Mouse (Mus musculus) liver, embryonic 15.5 days (tissue): Measurements from ENCODE around the gene Dgkh. TPM values are rescaled to one million over a fixed set of nuclear protein-coding genes. Genes with fewer than 3 reads are reported as not detected.

Source experiments
- ATAC-seq: fragments of 200-750 bp; cut with Nextera tagmentation; 2 replicates; pipeline ENCODE4 v1.8.0; 2017; ENCODE audit warnings: moderate number of reproducible peaks, mild to moderate bottlenecking, moderate library complexity; ENCODE audit not compliant: insufficient read depth
- H3K27ac ChIP-seq: fragments of 300-500 bp; sonication (generic); replicated peaks from 2 replicates; pipeline ENCODE4 v1.5.1; 2015; ENCODE audit warnings: mild to moderate bottlenecking, inconsistent platforms
- H3K27me3 ChIP-seq: fragments of 300-500 bp; sonication (generic); 2 replicates; pipeline ENCODE4 v1.6.1; 2015; ENCODE audit warnings: mild to moderate bottlenecking, inconsistent platforms
- H3K36me3 ChIP-seq: fragments of 300-500 bp; sonication (generic); replicated peaks from 2 replicates; pipeline ENCODE4 v1.6.1; 2015; ENCODE audit warnings: moderate library complexity, mild to moderate bottlenecking, inconsistent platforms
- H3K4me1 ChIP-seq: fragments of 300-500 bp; sonication (generic); replicated peaks from 2 replicates; pipeline ENCODE4 v1.6.1; 2015; ENCODE audit warnings: inconsistent platforms
- H3K4me2 ChIP-seq: fragments of 300-500 bp; sonication (generic); 2 replicates; pipeline ENCODE4 v1.6.1; 2015; ENCODE audit warnings: moderate library complexity, mild to moderate bottlenecking, inconsistent platforms
- H3K4me3 ChIP-seq: fragments of 300-500 bp; sonication (generic); replicated peaks from 2 replicates; pipeline ENCODE4 v1.5.1; 2015; ENCODE audit warnings: mild to moderate bottlenecking, inconsistent platforms
- H3K9ac ChIP-seq: fragments of 300-500 bp; sonication (generic); 2 replicates; pipeline ENCODE4 v1.6.1; 2015; ENCODE audit warnings: moderate library complexity, mild to moderate bottlenecking, inconsistent platforms
- H3K9me3 ChIP-seq: fragments of 300-500 bp; sonication (generic); replicated peaks from 2 replicates; pipeline ENCODE4 v1.6.1; 2016; ENCODE audit warnings: inconsistent platforms
- WGBS: fragments of 180-500 bp; shearing (Covaris S2); methylation state at CpG from one replicate; pipeline ENCODE4 v1.1.7; 2015; ENCODE audit warnings: mixed read lengths; ENCODE audit not compliant: insufficient replicate concordance; 5-methylcytosine and 5-hydroxymethylcytosine counted together
- polyA plus RNA-seq: library from polyadenylated mRNA; unstranded; fragments of >200 nt; fragmentation: Nextera tagmentation; extraction: Ambion mirVana; gene quantifications from 2 replicates; pipeline ENCODE4 v1.2.1, GENCODE M21; 2015

Gene Dgkh
- polyA plus RNA-seq, 1 experiment from 2014 or later: 0.25 TPM

DNA sequence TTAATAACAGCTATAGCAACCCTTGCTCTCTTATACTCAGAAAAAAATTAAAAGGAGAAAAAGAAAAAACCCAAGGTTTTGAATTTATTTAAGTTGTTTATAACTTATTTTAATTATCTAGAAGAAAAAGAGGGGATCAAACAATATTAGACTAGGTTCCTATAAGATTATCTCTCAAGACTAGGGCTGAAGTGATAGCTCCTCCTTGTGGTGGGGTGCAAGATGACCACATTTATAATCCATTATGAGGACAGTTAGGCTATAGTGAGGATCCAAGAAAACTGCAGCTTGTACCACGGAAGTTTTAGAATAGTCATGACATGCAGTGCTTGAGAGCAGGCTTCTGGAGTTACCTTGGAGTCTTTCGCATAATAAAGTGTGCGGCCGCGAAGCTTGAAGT, 79.2 kb downstream of the Dgkh start:
- H3K4me1 ChIP-seq: no peaks in the 10 kb centered on the region
- no peaks in the 10 kb centered on the region for H3K9me3 ChIP-seq
- no peak overlapping the region for H3K4me3 ChIP-seq
- no peak overlapping the region for H3K9ac ChIP-seq
- H3K27ac ChIP-seq: no peak overlapping the region
- H3K27me3 ChIP-seq: no peaks in the 10 kb centered on the region
- no peaks in the 10 kb centered on the region for H3K36me3 ChIP-seq
- 80% methylated on average over 5 of the region's 5 CpGs for WGBS
- no peak for ATAC-seq
- H3K4me2 ChIP-seq: no peak overlapping the region

DNA sequence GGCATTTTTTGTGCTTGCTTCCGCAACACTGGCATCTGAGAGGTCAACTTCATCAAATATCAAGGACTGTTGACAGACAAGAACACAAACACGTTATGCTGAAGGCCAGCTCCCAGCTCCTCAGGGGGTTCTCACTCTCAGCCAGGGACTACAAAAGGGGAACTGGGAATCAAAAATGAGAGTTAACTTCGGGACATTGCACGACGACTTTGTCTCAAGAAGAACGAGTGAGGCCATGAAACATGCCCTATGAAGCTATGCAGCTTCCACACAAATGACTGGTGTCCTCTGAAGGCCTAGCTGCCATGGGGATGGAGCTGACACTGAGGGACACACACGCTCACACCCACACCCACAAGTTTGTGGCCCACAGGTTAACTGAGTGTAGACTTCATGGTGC, 80.9 kb downstream of the Dgkh start:
- Histone ChIP-seq H3K9me3 (no peaks in the 10 kb centered on the region), H3K4me3 (no peak overlapping the region), H3K27me3 (no peaks in the 10 kb centered on the region), H3K4me2 (no peak overlapping the region), H3K9ac (no peak overlapping the region), H3K4me1 (no peaks in the 10 kb centered on the region), H3K27ac (no peak overlapping the region), H3K36me3 (no peaks in the 10 kb centered on the region)
- no peak for ATAC-seq
- WGBS: 67% methylated on average over 7 of the region's 7 CpGs

DNA sequence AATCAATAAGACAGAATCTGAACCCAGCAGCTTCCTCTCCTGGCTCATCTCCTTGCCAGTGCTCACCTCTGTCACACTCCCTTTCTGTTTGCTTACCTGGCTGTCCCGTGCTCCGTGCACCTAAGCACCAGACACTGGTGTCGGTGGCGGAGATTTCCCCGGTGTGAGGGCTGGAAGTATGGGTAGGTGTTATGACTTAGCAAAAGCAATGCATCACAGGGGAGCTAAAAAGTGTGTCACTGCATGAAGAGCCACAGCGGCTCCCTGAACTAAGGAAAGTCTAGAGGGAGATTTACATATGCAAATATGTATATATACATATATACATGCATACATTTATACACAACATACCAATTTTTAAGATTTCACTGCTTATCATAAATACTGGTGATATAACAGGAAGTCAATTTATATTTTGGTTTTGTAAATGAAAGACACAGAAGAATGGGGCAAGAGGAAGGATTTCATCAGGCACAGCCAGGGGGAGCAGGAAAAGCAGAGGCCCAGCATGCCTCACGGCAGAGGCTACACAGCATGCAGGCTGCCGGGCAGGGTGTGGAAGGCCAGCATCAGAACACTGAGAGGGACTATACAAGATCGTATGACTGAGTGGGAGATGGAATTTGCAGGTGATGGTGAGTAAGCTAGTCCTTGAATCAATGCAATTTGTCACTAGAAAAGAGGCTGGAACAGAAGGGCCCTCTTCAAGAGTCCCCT, 82.0 kb downstream of the Dgkh start:
- Histone ChIP-seq H3K9ac (no peak overlapping the region), H3K4me3 (no peak overlapping the region), H3K27ac (peak overlapping the region; percentile 33; the same call in 1 of the 2 replicates), H3K4me1 (no peaks in the 10 kb centered on the region), H3K4me2 (no peak overlapping the region), H3K27me3 (no peaks in the 10 kb centered on the region), H3K9me3 (no peaks in the 10 kb centered on the region), H3K36me3 (no peaks in the 10 kb centered on the region)
- ATAC-seq: no peak
- WGBS: 63% methylated on average over 9 of the region's 9 CpGs

DNA sequence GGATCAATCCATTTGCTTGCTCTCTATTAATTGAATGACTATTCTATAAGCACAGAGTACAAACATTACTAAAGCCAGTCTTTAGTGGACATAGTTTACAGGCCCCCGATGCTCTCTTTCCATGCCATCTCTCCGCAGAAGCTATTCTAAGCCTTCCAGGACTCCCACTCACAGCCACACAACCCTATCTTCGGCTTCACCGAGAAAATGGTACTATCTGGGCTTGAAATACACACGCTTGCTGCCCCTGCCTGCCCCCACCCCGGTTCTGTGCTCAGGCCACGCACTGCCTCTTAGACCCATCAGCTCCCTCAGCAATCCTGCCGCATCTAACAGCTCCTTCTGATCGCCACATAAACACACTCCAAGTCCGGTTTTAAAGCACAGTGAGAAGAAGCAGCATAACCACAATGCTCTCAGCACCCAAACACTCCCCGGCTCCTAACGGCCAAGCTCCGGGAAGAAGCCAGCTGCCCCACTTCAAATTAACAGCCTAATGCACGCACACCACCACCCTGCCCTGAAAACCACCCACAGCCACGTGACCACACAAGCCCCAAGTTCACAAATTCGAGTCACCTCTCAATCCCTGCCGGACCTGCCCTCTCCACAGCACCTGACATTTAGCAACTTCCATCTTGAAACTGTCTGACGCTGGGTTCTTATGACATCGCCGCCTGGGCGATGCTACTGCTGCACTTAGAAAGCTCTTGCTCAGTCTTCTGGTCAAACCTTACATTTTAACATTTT, 82.9 kb downstream of the Dgkh start:
- no peak overlapping the region for H3K4me3 ChIP-seq
- H3K27me3 ChIP-seq: no peaks in the 10 kb centered on the region
- H3K36me3 ChIP-seq: no peaks in the 10 kb centered on the region
- no peak overlapping the region for H3K9ac ChIP-seq
- no peak for ATAC-seq
- H3K4me1 ChIP-seq: no peaks in the 10 kb centered on the region
- no peak overlapping the region for H3K4me2 ChIP-seq
- peak overlapping the region; percentile 33; the same call in 1 of the 2 replicates for H3K27ac ChIP-seq
- 70% methylated on average over 21 of the region's 21 CpGs for WGBS
- H3K9me3 ChIP-seq: no peaks in the 10 kb centered on the region

DNA sequence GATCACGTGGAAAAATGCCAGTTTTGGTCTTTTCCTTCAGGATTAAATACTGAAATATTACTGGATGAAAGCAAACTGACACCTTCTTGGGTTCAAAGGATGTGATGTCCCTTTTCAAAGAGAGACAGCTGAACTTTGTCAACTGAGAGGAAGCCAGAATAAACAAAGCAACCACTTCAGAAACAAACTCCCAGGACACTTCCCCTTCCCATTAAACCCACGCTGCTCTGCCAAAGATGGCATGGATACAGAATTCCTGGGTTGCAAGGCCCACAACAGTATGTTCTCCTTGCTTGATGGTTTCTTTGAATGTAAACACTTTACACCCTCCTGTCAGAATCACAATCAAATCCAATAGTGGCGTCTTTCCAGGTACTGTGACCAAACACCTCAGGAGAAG, 87.0 kb downstream of the Dgkh start:
- no peaks in the 10 kb centered on the region for H3K4me1 ChIP-seq
- H3K4me2 ChIP-seq: no peak overlapping the region
- no peak for ATAC-seq
- no peaks in the 10 kb centered on the region for H3K27me3 ChIP-seq
- no peaks in the 10 kb centered on the region for H3K9me3 ChIP-seq
- no peak overlapping the region for H3K27ac ChIP-seq
- 47% methylated on average over 3 of the region's 3 CpGs for WGBS
- H3K9ac ChIP-seq: no peak overlapping the region
- H3K36me3 ChIP-seq: no peaks in the 10 kb centered on the region
- H3K4me3 ChIP-seq: no peak overlapping the region

DNA sequence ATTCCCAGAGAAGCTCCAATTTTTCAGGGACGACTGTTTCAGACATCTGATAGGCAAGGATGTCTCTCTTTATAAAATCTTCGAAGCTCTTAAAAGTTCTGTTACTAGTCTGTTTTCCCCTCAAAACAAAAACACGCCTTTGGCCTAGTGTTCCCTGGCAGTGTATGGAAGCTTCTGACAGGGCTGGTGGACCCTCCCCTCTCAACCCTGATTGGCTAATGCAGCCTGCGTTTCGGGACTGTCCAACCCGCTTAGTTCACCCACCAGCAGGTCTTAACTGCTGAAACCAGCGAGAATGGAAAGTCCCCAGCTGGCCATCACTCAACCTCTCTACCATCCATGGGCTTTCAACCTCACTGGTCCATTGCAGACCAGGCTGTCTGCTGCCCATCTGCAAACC, 91.3 kb downstream of the Dgkh start:
- Histone ChIP-seq H3K27me3 (no peaks in the 10 kb centered on the region), H3K4me3 (no peak overlapping the region), H3K36me3 (no peaks in the 10 kb centered on the region), H3K9me3 (no peaks in the 10 kb centered on the region), H3K27ac (no peak overlapping the region), H3K4me1 (no peaks in the 10 kb centered on the region; the same call in 1 of the 2 replicates), H3K4me2 (no peak overlapping the region), H3K9ac (no peak overlapping the region)
- ATAC-seq: no peak
- WGBS: 62% methylated on average over 7 of the region's 7 CpGs

DNA sequence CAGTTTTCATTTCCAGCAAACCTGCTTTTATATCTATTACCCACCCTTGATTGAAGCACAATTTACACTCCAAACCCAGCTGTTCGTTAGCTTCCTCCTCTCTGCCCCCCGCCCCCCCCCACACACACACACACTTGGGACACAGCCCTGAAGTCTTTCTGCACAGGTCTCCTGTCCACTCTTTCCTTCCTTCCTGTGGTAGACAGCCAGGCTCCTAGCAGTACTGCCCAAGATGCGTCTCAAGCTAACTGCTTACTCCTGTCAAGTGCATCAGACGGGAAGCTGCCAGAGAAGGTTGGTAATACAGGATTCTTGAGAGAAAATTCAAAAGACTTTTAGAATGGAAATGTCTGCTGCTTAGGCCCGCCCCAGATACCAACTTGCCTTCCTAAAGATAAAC, 92.9 kb downstream of the Dgkh start:
- H3K36me3 ChIP-seq: no peaks in the 10 kb centered on the region
- H3K4me2 ChIP-seq: no peak overlapping the region
- H3K9ac ChIP-seq: no peak overlapping the region
- ATAC-seq: no peak
- 35% methylated on average over 5 of the region's 5 CpGs for WGBS
- H3K4me1 ChIP-seq: no peaks in the 10 kb centered on the region; the same call in 1 of the 2 replicates
- no peak overlapping the region for H3K27ac ChIP-seq
- H3K4me3 ChIP-seq: no peak overlapping the region
- H3K27me3 ChIP-seq: no peaks in the 10 kb centered on the region
- no peaks in the 10 kb centered on the region for H3K9me3 ChIP-seq

DNA sequence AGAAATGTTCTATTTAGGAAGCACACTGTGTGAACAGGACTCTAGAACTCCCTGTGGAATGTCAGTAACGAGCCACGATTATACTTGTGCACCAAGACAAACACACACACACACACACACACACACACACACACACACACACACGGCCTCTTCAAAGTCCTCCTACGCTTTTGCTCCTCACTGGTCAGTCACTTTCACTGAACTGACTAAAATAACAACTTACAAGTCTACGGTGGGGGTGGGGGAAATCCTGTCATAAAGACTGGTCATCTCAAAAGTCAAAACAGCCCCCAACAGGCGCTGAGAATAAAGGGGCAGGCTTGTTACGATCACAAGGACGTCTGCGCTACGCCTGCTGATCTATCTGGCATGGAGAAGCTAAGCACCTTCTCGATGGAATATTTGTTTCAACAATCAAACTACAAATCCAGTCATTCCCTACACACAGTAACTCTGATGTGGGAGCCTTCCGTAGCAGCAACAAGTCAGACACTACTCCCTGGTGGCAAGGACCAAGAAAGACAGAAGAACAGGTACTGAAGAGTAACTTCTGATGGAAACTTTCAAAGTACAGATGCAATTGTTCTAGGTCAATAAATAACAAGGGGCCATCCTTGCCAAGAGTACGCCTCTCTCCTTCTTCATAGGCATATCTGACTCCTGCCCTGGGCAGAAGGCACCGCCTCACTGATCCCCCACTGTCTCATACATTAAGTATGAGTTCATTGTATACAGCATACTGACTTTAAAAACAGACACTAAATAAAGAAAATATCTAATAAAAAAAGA, 96.8 kb downstream of the Dgkh start:
- WGBS: 65% methylated on average over 14 of the region's 14 CpGs
- no peak overlapping the region for H3K27ac ChIP-seq

DNA sequence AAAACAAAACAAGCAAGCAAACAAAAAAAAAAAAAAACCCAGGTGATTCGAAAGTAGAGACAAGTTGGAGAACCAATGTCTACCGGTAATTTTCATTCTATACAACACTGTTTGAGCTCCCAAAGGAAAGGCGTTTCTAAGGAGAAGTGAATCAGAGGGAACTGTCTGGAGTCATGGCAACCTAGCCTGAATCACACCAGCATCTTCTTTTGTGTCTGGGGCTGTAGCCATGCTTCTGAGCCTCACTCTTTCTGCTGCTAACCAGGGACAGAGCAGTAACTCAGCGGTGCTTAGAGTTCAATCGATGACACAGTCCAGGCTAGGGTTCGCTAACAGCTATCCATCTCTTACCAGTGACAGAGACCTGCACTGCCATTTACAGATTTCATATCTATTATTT, 99.8 kb downstream of the Dgkh start:
- Histone ChIP-seq H3K9me3 (no peaks in the 10 kb centered on the region), H3K4me2 (no peak overlapping the region), H3K4me1 (no peaks in the 10 kb centered on the region), H3K27ac (no peak overlapping the region), H3K36me3 (no peaks in the 10 kb centered on the region), H3K4me3 (no peak overlapping the region), H3K9ac (no peak overlapping the region), H3K27me3 (no peaks in the 10 kb centered on the region)
- ATAC-seq: no peak
- WGBS: 78% methylated on average over 6 of the region's 6 CpGs

More for the DNA sequence above, 96.8 kb downstream of the Dgkh start:
- no peak overlapping the region for H3K9ac ChIP-seq
- ATAC-seq: no peak
- no peaks in the 10 kb centered on the region for H3K27me3 ChIP-seq
- no peaks in the 10 kb centered on the region for H3K36me3 ChIP-seq
- no peaks in the 10 kb centered on the region; the same call in 1 of the 2 replicates for H3K4me1 ChIP-seq
- no peak overlapping the region for H3K4me3 ChIP-seq
- H3K9me3 ChIP-seq: no peaks in the 10 kb centered on the region
- H3K4me2 ChIP-seq: no peak overlapping the region

DNA sequence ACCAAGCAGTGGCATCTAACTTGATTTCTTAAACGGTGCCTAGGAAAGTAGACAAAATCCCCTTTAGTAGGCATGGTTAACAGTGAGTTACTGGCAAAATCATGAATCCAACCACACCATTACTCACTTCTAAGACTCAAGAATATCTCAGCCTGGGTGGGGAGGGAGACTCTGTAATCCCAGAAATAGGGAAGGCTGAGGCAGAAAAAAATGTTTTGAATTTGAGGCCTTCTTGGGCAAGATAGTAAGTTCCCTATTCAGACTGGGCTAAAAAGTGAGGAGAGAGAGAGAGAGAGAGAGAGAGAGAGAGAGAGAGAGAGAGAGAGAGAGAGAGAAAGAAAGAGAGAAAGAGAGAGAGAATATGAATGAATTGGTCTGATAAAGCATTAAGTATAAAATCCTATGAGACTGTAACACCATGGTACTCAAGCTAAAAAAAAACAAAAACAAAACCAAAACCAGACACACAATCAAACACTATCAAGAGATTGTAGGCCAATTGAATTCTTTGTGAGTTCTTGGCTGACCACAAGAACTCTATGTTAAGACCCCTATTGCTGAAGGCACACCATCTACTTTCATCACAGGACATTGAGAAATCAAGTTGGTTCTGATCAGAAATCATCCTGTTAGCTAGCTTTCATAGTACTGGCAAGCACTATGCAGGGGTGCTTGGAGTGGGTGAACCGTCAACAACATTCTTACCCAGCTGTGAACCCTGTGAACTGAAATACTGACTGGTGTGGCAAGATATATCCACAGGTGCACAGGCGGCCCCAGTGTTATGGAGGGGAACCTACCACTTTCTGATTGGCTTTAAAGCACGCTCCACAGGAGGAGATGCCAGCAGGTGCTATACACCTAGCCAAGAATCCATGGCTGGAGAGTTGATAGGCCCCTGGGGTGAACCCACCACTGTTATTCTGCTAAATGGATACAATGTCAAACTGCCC, 101.4 kb downstream of the Dgkh start:
- Histone ChIP-seq H3K36me3 (no peaks in the 10 kb centered on the region), H3K9me3 (no peaks in the 10 kb centered on the region), H3K27ac (no peak overlapping the region), H3K4me3 (no peak overlapping the region), H3K4me1 (no peaks in the 10 kb centered on the region), H3K4me2 (no peak overlapping the region), H3K27me3 (no peaks in the 10 kb centered on the region), H3K9ac (no peak overlapping the region)
- no peak for ATAC-seq
- 62% methylated on average over 4 of the region's 4 CpGs for WGBS
